Mouse (Mus musculus) layer of hippocampus, adult 8-10 months (tissue): ENCODE results near the gene Prkcq. TPM values are rescaled to one million over a fixed set of nuclear protein-coding genes. Genes with fewer than 3 reads are reported as not detected.

ENCODE experiments used
- DNase-seq, 2 experiments: peaks; one replicate each; pipeline ENCODE4 v3.0.0; 2022; ENCODE audit warnings: low spot score in 2 of 2
- total RNA-seq, 4 experiments: library from RNA; stranded (reverse); gene quantifications; 2 replicates each; pipeline ENCODE4 v1.2.4; 2022

The Prkcq gene
- total RNA-seq, 4 experiments from 2014 or later: 6.5 to 9.9 (median 9.4) TPM

DNA sequence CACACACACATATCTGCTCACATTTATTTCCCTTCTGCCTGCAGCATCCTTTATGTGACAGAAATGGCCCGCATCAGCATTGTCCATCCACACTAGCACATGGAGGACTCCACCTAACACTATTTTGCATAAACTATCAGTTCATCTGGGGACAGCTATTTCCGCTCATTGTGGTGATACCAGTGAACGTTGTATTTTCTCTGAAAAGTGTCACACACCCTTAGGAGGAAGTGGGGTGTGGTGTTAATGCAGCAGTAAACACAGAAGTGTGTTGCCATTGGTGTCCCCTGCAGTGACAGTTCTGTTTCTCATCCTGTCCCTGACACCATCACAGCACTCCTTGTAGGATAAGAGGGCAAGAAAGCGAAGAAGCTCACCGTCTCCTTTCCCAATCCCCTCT, 46.2 kb downstream of the Prkcq start:
- no peak for DNase-seq

GRCm38 (mm10) chr2:11219262-11219661, 47.4 kb downstream of the Prkcq start:
- DNase-seq: no peak

GRCm38 (mm10) chr2:11224808-11225484, 53.0 kb downstream of the Prkcq start:
- DNase-seq: no peak

DNA sequence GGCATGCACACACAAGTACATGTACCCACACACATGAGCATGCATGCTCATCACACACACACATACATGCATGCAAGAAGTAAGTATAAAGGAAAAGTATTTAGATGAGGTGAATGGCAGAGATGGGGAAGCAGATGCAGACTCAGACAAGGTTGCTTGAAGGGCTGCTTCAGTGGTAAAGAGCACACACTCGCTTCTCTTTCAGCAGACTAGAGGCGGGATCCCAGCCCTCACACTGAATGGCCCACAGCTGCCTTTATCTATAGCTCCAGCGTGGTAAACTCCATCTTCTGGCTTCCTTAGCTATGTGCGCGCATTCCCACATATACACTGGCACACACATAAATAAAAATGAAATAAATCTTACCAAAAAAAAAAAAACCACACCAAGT, 53.6 kb downstream of the Prkcq start:
- no peak for DNase-seq

DNA sequence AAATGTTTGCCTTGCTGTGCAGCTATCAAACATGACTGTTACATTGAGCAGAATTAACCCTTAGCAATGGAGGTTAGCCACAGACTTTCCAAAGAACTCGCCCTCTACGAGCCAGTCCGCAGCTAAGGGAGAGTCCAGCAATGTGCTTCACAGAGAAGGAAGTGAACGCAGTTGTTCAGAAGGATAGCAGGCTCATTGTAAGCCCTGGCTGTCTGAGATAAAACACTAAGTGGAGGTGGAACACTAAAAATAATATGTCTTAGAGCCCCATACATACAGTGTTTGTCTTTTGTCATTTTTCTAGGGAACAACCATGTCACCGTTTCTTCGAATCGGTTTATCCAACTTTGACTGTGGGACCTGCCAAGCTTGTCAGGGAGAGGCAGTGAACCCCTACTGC, 54.6 kb downstream of the Prkcq start:
- no peak for DNase-seq

GRCm38 (mm10) chr2:11229126-11229525, 57.2 kb downstream of the Prkcq start:
- no peak for DNase-seq

GRCm38 (mm10) chr2:11231118-11231517, 59.2 kb downstream of the Prkcq start:
- DNase-seq: no peak

DNA sequence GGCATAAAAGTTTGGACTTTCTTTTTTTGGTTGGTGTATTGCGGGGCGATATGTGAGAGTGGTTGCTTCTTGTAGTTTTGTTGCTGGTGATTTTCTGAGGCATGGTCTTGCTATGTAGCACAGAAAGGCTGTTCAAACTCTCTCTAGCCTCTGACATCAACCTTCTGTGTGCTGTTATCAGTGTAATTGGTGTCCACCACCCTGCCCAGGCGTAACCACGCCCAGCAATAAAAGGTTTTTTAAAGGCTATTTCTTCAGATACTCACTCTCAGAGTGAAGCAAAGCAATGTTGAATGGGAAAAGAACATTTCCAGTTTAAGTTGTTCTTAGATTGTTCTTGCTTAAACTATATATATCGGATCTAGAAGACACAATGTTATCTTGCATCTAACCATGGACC, 60.1 kb downstream of the Prkcq start:
- no peak for DNase-seq

- no peak for DNase-seq
Measured at GRCm38 (mm10) chr2:11238254-11238653, 66.3 kb downstream of the Prkcq start.

DNA sequence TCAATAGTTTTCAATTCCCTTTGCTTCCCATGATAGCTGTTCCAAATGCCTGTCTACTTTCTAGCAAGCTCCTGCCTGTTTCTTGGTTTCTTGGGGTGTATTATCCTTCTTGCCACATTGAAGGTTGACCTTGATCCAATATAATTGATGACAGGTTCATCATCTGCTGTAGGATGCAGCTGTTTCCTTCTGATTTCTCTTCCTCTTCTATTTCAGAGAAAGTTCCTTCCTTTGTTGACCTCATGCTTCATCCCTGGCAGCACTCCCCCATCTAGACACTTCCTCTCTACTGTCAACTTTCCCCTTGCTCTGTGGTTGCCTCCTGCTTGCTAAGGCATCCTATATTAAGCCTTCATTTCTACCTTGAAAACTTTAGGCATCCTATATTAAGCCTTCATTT, 67.6 kb downstream of the Prkcq start:
- no peak for DNase-seq

- no peak for DNase-seq
Measured at GRCm38 (mm10) chr2:11245926-11246325, 74.0 kb downstream of the Prkcq start.

DNA sequence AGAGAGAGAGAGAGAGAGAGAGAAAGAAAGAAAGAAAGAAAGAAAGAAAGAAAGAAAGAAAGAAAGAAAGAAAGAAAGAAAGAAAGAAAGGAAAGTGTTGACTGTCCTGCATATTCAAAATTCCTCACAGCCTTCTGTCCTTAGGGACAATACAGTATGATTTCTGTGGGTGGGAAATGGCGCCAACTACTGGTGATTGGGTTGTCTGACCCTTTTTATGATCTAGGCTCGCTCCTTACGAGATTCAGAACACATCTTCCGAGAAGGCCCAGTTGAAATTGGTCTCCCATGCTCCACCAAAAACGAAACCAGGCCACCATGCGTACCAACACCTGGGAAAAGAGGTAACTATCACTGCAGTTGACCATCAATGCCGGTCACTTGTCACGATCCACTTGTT, 82.0 kb downstream of the Prkcq start:
- peak in 1 of 2 experiments; percentile 23 for DNase-seq

DNA sequence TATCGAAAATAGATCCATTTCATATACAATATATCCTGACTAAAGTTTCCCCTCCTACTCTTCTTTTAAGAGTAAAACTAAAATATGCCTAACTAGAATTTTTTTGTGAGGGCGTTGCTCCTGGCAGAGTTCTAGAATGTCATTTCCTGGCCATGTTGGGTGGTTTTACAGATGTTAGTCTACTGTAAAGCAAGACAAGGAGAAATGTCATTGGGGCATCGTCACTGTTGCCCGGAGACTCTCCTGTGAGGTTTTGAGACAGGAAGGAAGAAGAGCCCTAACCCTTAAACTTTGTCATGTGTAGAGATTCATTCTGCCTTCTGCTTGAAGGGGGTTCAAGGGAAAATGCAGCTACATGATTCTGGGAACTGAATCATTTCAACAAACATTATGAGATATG, 82.5 kb downstream of the Prkcq start:
- no peak for DNase-seq

GRCm38 (mm10) chr2:11257260-11257850, 85.4 kb downstream of the Prkcq start:
- DNase-seq: no peak

GRCm38 (mm10) chr2:11258181-11258580, 86.3 kb downstream of the Prkcq start:
- DNase-seq: no peak

GRCm38 (mm10) chr2:11259361-11259760, 87.5 kb downstream of the Prkcq start:
- no peak for DNase-seq

DNA sequence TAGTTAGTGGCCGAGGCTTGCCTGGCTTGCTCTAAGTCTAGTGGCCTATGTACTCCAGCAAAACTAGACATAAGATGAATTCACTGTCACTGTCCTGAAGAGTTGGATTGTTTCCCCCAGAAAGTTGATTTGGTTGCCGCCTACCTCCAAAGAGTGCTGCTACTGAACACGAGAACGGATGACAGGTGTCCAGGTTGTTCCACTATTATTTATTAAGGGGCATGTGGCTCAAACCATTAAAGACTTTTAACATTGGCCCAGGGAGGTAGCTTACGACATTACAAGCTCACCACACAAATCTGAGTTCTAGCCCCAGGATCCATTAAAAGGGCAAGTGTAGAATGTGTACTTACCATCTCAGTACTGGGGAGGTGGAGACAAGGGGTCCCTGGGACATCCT, 92.9 kb downstream of the Prkcq start:
- DNase-seq: no peak

DNA sequence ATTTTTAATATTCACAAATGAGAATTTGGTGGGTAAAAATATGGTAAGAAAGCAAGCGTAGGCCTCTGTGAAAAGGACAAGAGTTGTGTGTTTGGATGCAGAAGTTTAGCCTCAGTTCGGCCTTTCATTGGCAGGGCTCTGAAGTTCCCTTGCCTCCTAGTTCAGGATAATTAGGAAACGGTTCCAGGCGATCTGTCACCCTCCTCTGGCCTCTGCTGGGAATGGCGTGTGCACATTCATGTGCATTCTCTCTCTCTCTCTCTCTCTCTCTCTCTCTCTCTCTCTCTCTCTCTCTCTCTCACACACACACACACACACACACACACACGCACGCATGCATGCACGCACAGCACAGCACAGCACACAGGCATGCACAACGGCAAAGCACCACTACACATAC, 93.5 kb downstream of the Prkcq start:
- no peak for DNase-seq

GRCm38 (mm10) chr2:11266294-11266693, 94.4 kb downstream of the Prkcq start:
- no peak for DNase-seq

GRCm38 (mm10) chr2:11278965-11279364, 107.1 kb downstream of the Prkcq start:
- no peak for DNase-seq

DNA sequence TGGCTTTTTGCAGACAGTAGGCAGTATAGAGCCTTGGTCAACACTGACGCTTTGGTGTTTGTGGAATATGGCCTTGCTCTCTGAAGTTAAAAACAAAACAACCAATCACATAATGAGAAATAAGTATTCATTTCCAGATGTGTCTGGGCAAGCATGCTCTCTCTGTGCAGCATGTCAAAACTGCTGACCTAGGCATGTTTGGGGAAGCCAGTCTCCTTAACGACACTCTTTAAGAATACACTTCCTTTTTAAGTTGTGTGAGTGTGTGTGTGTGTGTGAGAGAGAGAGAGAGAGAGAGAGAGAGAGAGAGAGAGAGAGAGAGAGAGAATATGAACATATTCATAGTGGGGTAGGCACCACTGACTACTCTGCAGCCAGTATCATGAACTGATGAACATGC, 108.3 kb downstream of the Prkcq start:
- DNase-seq: no peak

DNA sequence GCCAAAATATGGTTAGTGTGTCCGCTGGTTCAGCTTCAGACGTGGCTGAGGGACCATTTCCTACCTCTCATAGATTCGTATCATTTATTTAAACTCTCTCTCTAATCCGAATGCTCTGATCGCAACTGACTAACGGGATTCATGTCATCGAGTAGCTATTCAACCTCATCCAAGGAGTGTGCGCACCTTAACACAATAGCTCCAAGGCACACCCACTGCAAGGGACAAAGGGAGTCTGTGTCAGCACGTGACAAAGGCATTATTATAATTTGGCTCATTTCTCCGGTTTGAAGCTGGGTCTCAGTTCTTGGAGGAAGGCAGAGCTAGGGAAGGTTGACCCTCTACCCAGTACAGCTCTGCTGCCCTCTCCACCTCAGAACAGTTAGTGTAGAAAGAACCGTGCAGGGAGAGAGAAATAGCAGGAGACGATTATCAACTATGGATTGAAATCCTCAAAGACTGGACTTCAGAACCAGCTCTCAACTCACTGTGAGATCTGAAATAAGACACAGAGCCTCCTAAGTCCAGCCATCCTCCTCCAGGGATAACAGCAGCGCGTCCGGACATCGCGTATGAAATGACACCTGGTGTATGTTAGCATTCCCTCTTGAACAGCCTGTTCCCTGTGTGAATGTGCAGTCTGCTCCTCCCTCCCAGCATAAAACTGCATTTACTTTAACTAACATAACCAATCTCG, 116.1 kb downstream of the Prkcq start:
- no peak for DNase-seq

GRCm38 (mm10) chr2:11288531-11288846, 116.6 kb downstream of the Prkcq start:
- peak; percentile 74 to 90 for DNase-seq
